Mouse (Mus musculus): ENCODE results near the gene Inka1.

GRCm38 (mm10) chr9:107978815-107979214, 6.9 kb downstream of the Inka1 start:
- TF ChIP-seq POLR2A (IDR thresholded peaks at IDR 0.05; ENCODE audit: extremely low read depth, insufficient read depth, low read length) = no peak
- TF ChIP-seq CTCF (IDR thresholded peaks at IDR 0.05; ENCODE audit: low read depth, low read length) = no peak

Data from liver, adult 2 months (tissue).